Mouse (Mus musculus) kidney, adult 2 months (tissue): ENCODE data around the gene Gm45623.

Source experiments
- CTCF ChIP-seq: fragments of 200-500 bp; conservative IDR thresholded peaks from 2 replicates; pipeline ENCODE4 v1.5.1; 2011; ENCODE audit warnings: low read depth, mild to moderate bottlenecking, control low read depth, low read length, moderate library complexity, mixed read lengths; ENCODE audit not compliant: insufficient read depth, insufficient read length
- POLR2A ChIP-seq: fragments of 200-500 bp; IDR thresholded peaks from one replicate; pipeline ENCODE4 v1.6.1; 2011; ENCODE audit warnings: low read depth, low read length, control low read depth

GRCm38 (mm10) chr13:56740496-56740895, 13.1 kb downstream of the Gm45623 start:
- TF ChIP-seq POLR2A, result no peak
- no peak for TF ChIP-seq CTCF
